Mouse (Mus musculus): Measurements from ENCODE around the gene Tspan32.

DNA sequence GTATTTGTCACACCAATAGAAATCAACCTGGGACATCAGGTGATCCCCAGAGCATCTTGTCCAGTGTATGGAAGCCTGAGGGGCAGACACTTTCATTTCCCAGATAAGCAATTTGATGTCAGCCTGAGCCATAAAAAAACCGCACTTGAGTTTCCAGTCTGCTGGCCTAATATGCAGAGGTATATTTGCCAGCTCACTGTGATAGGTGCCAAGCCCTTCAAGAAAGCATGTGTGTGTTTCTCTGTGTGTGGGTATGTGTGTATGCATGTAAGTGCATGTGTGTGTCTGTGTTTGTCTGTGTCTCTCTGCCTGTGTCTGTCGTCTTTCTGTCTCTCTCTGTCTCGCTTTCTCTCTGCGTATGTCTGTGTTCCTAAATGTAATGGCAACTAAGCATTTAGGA is 22.4 kb downstream of the Tspan32 start:
- TF ChIP-seq POLR2A (IDR thresholded peaks at IDR 0.05; ENCODE audit: borderline replicate concordance, insufficient read depth, low read length) (no peak), CTCF (IDR thresholded peaks at IDR 0.05; ENCODE audit: borderline replicate concordance, insufficient read depth, low read depth, low read length) (no peak)
